Comparison of ENCODE assay signal across 23 mouse cellular contexts in the genomic region with DNA sequence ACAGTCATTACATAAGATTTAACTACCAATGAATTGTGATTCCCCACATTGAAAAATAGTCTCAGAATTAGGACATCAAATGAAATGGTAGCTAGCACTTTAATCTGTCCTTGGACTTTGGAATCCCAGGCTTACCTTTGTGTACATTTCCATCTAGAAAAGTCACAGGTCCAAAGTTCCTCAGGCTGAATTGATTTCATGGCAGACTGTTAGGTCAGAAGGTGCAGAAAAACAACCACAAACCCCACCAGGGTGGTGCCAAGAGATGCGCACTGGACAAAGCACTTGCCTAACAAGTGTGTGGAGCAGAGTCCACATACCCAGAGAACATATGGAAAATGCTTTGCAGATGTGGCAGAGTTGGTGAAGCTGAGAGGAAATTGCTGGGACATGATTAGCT. TPM values are rescaled to one million over a fixed set of nuclear protein-coding genes. Genes with fewer than 3 reads are reported as not detected.
A peak's percentile ranks its signal among the peaks of the same experiment; 100 is the strongest.
DNase-seq lines count a peak whose midpoint lies in the region; ATAC-seq and TF ChIP-seq lines count a peak whose summit lies in the region.
"Had no signal": no experiment of that assay in that cellular context is flagged by ENCODE, and none has a peak within 500 bp of the region (broad histone marks: within the 10 kb centered on the region; RNA-seq: fewer than 3 reads in every experiment).

No protein-coding gene starts in this region.

- no peak overlapping the region for H3K9ac ChIP-seq in liver, adult 2 months (ENCODE audit: low read depth, low read length)
- H3K9ac ChIP-seq in liver, embryonic 11.5 days (ENCODE audit: low read depth, low read length), result no peak overlapping the region
- H3K9ac ChIP-seq in liver, embryonic 16.5 days (ENCODE audit: low read depth, low read length), result no peak overlapping the region
- no peak overlapping the region for H3K9ac ChIP-seq in liver, postnatal 0 days (replicated peaks)
- no peak overlapping the region for H3K9ac ChIP-seq in intestine, embryonic 15.5 days
- H3K9ac ChIP-seq: embryonic facial prominence, embryonic 13.5 days; embryonic facial prominence, embryonic 15.5 days; forebrain, embryonic 12.5 days had no signal

- H3K4me1 ChIP-seq in liver, adult 2 months (ENCODE audit: control insufficient read depth, insufficient read depth, low read length), result peaks cover 1% of the 10 kb centered on the region; the same call in 1 of the 2 replicates
- H3K4me1 ChIP-seq in liver, embryonic 11.5 days (replicated peaks; ENCODE audit: control insufficient read depth, insufficient read depth, low read length), result no peaks in the 10 kb centered on the region
- H3K4me1 ChIP-seq in liver, embryonic 16.5 days (ENCODE audit: control insufficient read depth, low read depth, low read length), result peaks cover 3% of the 10 kb centered on the region
- peaks cover 12% of the 10 kb centered on the region for H3K4me1 ChIP-seq in liver, postnatal 0 days (ENCODE audit: insufficient read depth)
- no peaks in the 10 kb centered on the region for H3K4me1 ChIP-seq in intestine, embryonic 15.5 days (replicated peaks)
- H3K4me1 ChIP-seq: embryonic facial prominence, embryonic 15.5 days; forebrain, embryonic 10.5 days; forebrain, embryonic 12.5 days had no signal

- no peaks in the 10 kb centered on the region for H3K36me3 ChIP-seq in liver, adult 2 months (ENCODE audit: control insufficient read depth, insufficient read depth, low read length)
- no peaks in the 10 kb centered on the region for H3K36me3 ChIP-seq in liver, embryonic 11.5 days (ENCODE audit: control insufficient read depth, insufficient read depth, low read length)
- no peaks in the 10 kb centered on the region for H3K36me3 ChIP-seq in liver, embryonic 16.5 days (ENCODE audit: control insufficient read depth, insufficient read depth)
- no peaks in the 10 kb centered on the region for H3K36me3 ChIP-seq in liver, postnatal 0 days (replicated peaks; ENCODE audit: insufficient read depth, low read length)
- no peaks in the 10 kb centered on the region for H3K36me3 ChIP-seq in intestine, embryonic 15.5 days
- H3K36me3 ChIP-seq: embryonic facial prominence, embryonic 13.5 days; embryonic facial prominence, embryonic 15.5 days; forebrain, embryonic 10.5 days; forebrain, embryonic 12.5 days had no signal

- peak; percentile 62 for TF ChIP-seq EP300 in liver, postnatal 0 days (IDR thresholded peaks at IDR 0.05; ENCODE audit: low read depth)

- no peak for TF ChIP-seq POLR2A in liver, adult 2 months (IDR thresholded peaks at IDR 0.05; ENCODE audit: extremely low read depth, insufficient read depth, low read length)

- peak overlapping the region; percentile 25; the same call in 1 of the 2 replicates for H3K27ac ChIP-seq in liver, adult 2 months (replicated peaks; ENCODE audit: insufficient read depth, low read depth, low read length)
- H3K27ac ChIP-seq in liver, embryonic 11.5 days (ENCODE audit: low read depth, low read length), result no peak overlapping the region
- H3K27ac ChIP-seq in liver, embryonic 16.5 days (ENCODE audit: low read length), result no peak overlapping the region
- peak overlapping the region; percentile 69 for H3K27ac ChIP-seq in liver, postnatal 0 days (ENCODE audit: low read depth)
- no peak overlapping the region for H3K27ac ChIP-seq in intestine, embryonic 15.5 days
- H3K27ac ChIP-seq: embryonic facial prominence, embryonic 13.5 days; embryonic facial prominence, embryonic 15.5 days; forebrain, embryonic 10.5 days; forebrain, embryonic 12.5 days had no signal

- TF ChIP-seq CTCF in liver, adult 2 months (IDR thresholded peaks at IDR 0.05; ENCODE audit: low read depth, low read length), result no peak
- no peak for TF ChIP-seq CTCF in liver, postnatal 0 days (IDR thresholded peaks at IDR 0.05; ENCODE audit: low read depth)

- DNase-seq in liver, adult 2 months (ENCODE audit: extremely low read depth, low read depth, low spot score), result peak; percentile 84
- no peak for DNase-seq in liver, embryonic 11.5 days (ENCODE audit: low spot score)
- DNase-seq in liver, postnatal 0 days, result peak; percentile 43
- peak; percentile 26 for DNase-seq in yolk sac, embryonic 10.5 days (ENCODE audit: low spot score)
- no peak for DNase-seq in gastrocnemius, postnatal 4 days (ENCODE audit: low spot score in 2 of 2)
- DNase-seq: adrenal gland, adult 2 months; adrenal gland, postnatal 10 days; adrenal gland, postnatal 25 days; cerebellum, adult 11 months; cerebellum, adult 18-20 months; cerebellum, adult 8-10 months; cerebellum, adult 9-11 months; cerebellum, postnatal 14 days; cerebellum, postnatal 36 days; embryo, embryonic 11 days had no signal

- no peak overlapping the region for H3K4me2 ChIP-seq in liver, embryonic 11.5 days
- no peak overlapping the region for H3K4me2 ChIP-seq in liver, embryonic 16.5 days (ENCODE audit: low read depth, low read length)
- H3K4me2 ChIP-seq in liver, postnatal 0 days (ENCODE audit: low read depth, low read length), result no peak overlapping the region
- H3K4me2 ChIP-seq in intestine, embryonic 15.5 days (replicated peaks), result no peak overlapping the region
- H3K4me2 ChIP-seq: embryonic facial prominence, embryonic 13.5 days; embryonic facial prominence, embryonic 15.5 days; forebrain, embryonic 12.5 days had no signal

- no peaks in the 10 kb centered on the region for H3K9me3 ChIP-seq in liver, embryonic 11.5 days (ENCODE audit: control insufficient read depth, low read length)
- H3K9me3 ChIP-seq in liver, embryonic 16.5 days (replicated peaks; ENCODE audit: control insufficient read depth, low read length), result no peaks in the 10 kb centered on the region
- no peaks in the 10 kb centered on the region for H3K9me3 ChIP-seq in liver, postnatal 0 days (ENCODE audit: low read length)
- no peaks in the 10 kb centered on the region for H3K9me3 ChIP-seq in intestine, embryonic 15.5 days
- H3K9me3 ChIP-seq: embryonic facial prominence, embryonic 13.5 days; embryonic facial prominence, embryonic 15.5 days; forebrain, embryonic 10.5 days; forebrain, embryonic 12.5 days had no signal

- no peaks in the 10 kb centered on the region for H3K27me3 ChIP-seq in liver, adult 2 months (ENCODE audit: control insufficient read depth, insufficient read depth, low read length)
- H3K27me3 ChIP-seq in liver, embryonic 11.5 days (replicated peaks; ENCODE audit: control insufficient read depth, insufficient read depth, low read length), result no peaks in the 10 kb centered on the region; the same call in none of the 2 replicates
- H3K27me3 ChIP-seq in liver, embryonic 16.5 days (ENCODE audit: control insufficient read depth, insufficient read depth, low read depth, low read length), result no peaks in the 10 kb centered on the region
- no peaks in the 10 kb centered on the region for H3K27me3 ChIP-seq in liver, postnatal 0 days (ENCODE audit: insufficient read depth, low read length)
- no peaks in the 10 kb centered on the region for H3K27me3 ChIP-seq in intestine, embryonic 15.5 days (replicated peaks)
- H3K27me3 ChIP-seq: embryonic facial prominence, embryonic 13.5 days; embryonic facial prominence, embryonic 15.5 days; forebrain, embryonic 12.5 days had no signal

- H3K79me2 ChIP-seq in liver, adult 2 months (ENCODE audit: control insufficient read depth, insufficient read depth, low read length), result no peaks in the 10 kb centered on the region

- ATAC-seq in liver, embryonic 11.5 days (replicated peaks; ENCODE audit: low FRiP score), result no peak
- ATAC-seq in liver, embryonic 16.5 days (ENCODE audit: low read depth), result peak; percentile 51; the same call in 1 of the 2 replicates
- ATAC-seq in liver, postnatal 0 days, result peak; percentile 96
- ATAC-seq in intestine, embryonic 15.5 days, result no peak
- ATAC-seq: forebrain, embryonic 14.5 days had no signal

- 33% methylated on average over 1 of the region's 1 CpGs for WGBS in liver, adult 2 months
- 86% methylated on average over 1 of the region's 1 CpGs for WGBS in liver, embryonic 11.5 days
- WGBS in liver, embryonic 16.5 days (ENCODE audit: insufficient replicate concordance), result 81% methylated on average over 1 of the region's 1 CpGs
- WGBS in liver, postnatal 0 days (ENCODE audit: insufficient replicate concordance), result 66% methylated on average over 1 of the region's 1 CpGs
- 85% methylated on average over 1 of the region's 1 CpGs for WGBS in intestine, embryonic 15.5 days

- no peak overlapping the region for H3K4me3 ChIP-seq in liver, adult 2 months (ENCODE audit: insufficient read depth, low read depth, low read length)
- no peak overlapping the region for H3K4me3 ChIP-seq in liver, embryonic 11.5 days (ENCODE audit: low read depth, low read length)
- no peak overlapping the region for H3K4me3 ChIP-seq in liver, embryonic 16.5 days (ENCODE audit: low read depth, low read length)
- H3K4me3 ChIP-seq in liver, postnatal 0 days (ENCODE audit: low read depth, low read length), result no peak overlapping the region
- no peak overlapping the region for H3K4me3 ChIP-seq in intestine, embryonic 15.5 days (replicated peaks)
- H3K4me3 ChIP-seq: embryonic facial prominence, embryonic 13.5 days; embryonic facial prominence, embryonic 15.5 days; erythroblast, embryonic 14.5 days; forebrain, embryonic 10.5 days; forebrain, embryonic 12.5 days had no signal

RNA-seq across cellular contexts. Expression of a gene that starts 21.5 kb away (rescaled TPM):
- total RNA-seq in liver, adult 2 months (2014; rRNA removed), result 19.7 and 23.5 TPM in 2 replicates
- 9.1 and 9.4 TPM in 2 replicates for polyA plus RNA-seq in liver, adult 2 months (2012; rRNA removed)
- 5.9 and 6.2 TPM in 2 replicates for polyA plus RNA-seq in liver, embryonic 11.5 days (2014; fragmentation: Nextera tagmentation; extraction: Ambion mirVana)
- 9.8 and 10.7 TPM in 2 replicates for polyA plus RNA-seq in liver, embryonic 16.5 days (2015; fragmentation: Nextera tagmentation; extraction: Ambion mirVana)
- polyA plus RNA-seq in liver, postnatal 0 days (2015; fragmentation: Nextera tagmentation; extraction: Ambion mirVana), result 7.0 and 7.7 TPM in 2 replicates
- 1 to 10 TPM; 6.1 to 7.3 TPM for total RNA-seq in gastrocnemius, postnatal 4 days (2021)
- 31.0 and 37.6 TPM in 2 replicates for polyA plus RNA-seq in intestine, embryonic 15.5 days (2015; fragmentation: Nextera tagmentation; extraction: Ambion mirVana)

RNA-seq across cellular contexts. Expression of a gene that starts 48.5 kb away (rescaled TPM):
- 6.1 and 7.7 TPM in 2 replicates for total RNA-seq in liver, adult 2 months (2014; rRNA removed)
- polyA plus RNA-seq in liver, adult 2 months (2012; rRNA removed), result 2.4 and 2.6 TPM in 2 replicates
- polyA plus RNA-seq in liver, embryonic 11.5 days (2014; fragmentation: Nextera tagmentation; extraction: Ambion mirVana), result 7.5 and 9.2 TPM in 2 replicates
- 4.1 and 4.3 TPM in 2 replicates for polyA plus RNA-seq in liver, embryonic 16.5 days (2015; fragmentation: Nextera tagmentation; extraction: Ambion mirVana)
- 5.5 and 5.8 TPM in 2 replicates for polyA plus RNA-seq in liver, postnatal 0 days (2015; fragmentation: Nextera tagmentation; extraction: Ambion mirVana)
- 10 to 100 TPM in 1 of 2 experiments, 1 to 10 TPM in 1; 9.9 to 10.1 TPM for total RNA-seq in gastrocnemius, postnatal 4 days (2021)
- 5.4 and 5.6 TPM in 2 replicates for polyA plus RNA-seq in intestine, embryonic 15.5 days (2015; fragmentation: Nextera tagmentation; extraction: Ambion mirVana)

Comparison
In these comparisons a context has a peak if more than half of its experiments do, and no peak if none do; other contexts are left out.
1. DNase-seq: peak in liver, adult 2 months (single experiment), liver, postnatal 0 days (single experiment) and yolk sac, embryonic 10.5 days (single experiment); none in liver, embryonic 11.5 days (single experiment) and gastrocnemius, postnatal 4 days (0 of 2).
2. H3K27ac ChIP-seq: peak in liver, adult 2 months (single experiment) and liver, postnatal 0 days (single experiment); none in liver, embryonic 11.5 days (single experiment), liver, embryonic 16.5 days (single experiment) and intestine, embryonic 15.5 days (single experiment).
3. ATAC-seq: peak in liver, embryonic 16.5 days (single experiment) and liver, postnatal 0 days (single experiment); none in liver, embryonic 11.5 days (single experiment) and intestine, embryonic 15.5 days (single experiment).